Mouse (Mus musculus) intestine, embryonic 16.5 days (tissue): Measurements from ENCODE around the gene Galr3. TPM values are rescaled to one million over a fixed set of nuclear protein-coding genes. Genes with fewer than 3 reads are reported as not detected.
"Not testable (repeated sequence)": the region's sequence is repeated elsewhere in the genome, so short reads cannot be mapped to it uniquely, and the experiment has no call there.

Source experiments
- ATAC-seq: fragments of 200-750 bp; cut with Nextera tagmentation; 2 replicates; pipeline ENCODE4 v1.8.0; 2017; ENCODE audit warnings: moderate TSS enrichment, moderate library complexity
- H3K27ac ChIP-seq: fragments of 300-500 bp; sonication (generic); 2 replicates; pipeline ENCODE4 v1.5.1; 2014; ENCODE audit warnings: mild to moderate bottlenecking, low read length
- H3K27me3 ChIP-seq: fragments of 300-500 bp; sonication (generic); replicated peaks from 2 replicates; pipeline ENCODE4 v1.6.1; 2014; ENCODE audit warnings: low read length, control low read depth, mixed read lengths; ENCODE audit not compliant: control insufficient read depth, insufficient read depth
- H3K36me3 ChIP-seq: fragments of 300-500 bp; sonication (generic); 2 replicates; pipeline ENCODE4 v1.6.1; 2014; ENCODE audit warnings: low read length, control low read depth; ENCODE audit not compliant: control insufficient read depth, insufficient read depth
- H3K4me1 ChIP-seq: fragments of 300-500 bp; sonication (generic); 2 replicates; pipeline ENCODE4 v1.6.1; 2014; ENCODE audit warnings: low read length, control low read depth, mixed read lengths; ENCODE audit not compliant: control insufficient read depth, insufficient read depth
- H3K4me2 ChIP-seq: fragments of 300-500 bp; sonication (generic); 2 replicates; pipeline ENCODE4 v1.6.1; 2014; ENCODE audit warnings: low read depth, low read length, control low read depth
- H3K4me3 ChIP-seq: fragments of 300-500 bp; sonication (generic); 2 replicates; pipeline ENCODE4 v1.5.1; 2014; ENCODE audit warnings: mild to moderate bottlenecking, low read length
- H3K9ac ChIP-seq: fragments of 300-500 bp; sonication (generic); 2 replicates; pipeline ENCODE4 v1.6.1; 2014; ENCODE audit warnings: low read depth, low read length
- H3K9me3 ChIP-seq: fragments of 300-500 bp; sonication (generic); 2 replicates; pipeline ENCODE4 v1.6.1; 2016; ENCODE audit warnings: low read length, control low read depth; ENCODE audit not compliant: control insufficient read depth
- WGBS: fragments of 180-500 bp; shearing (Covaris S2); extraction: QIAGEN DNeasy Blood & Tissue Kit; methylation state at CpG from one replicate; pipeline ENCODE4 v1.1.7; 2014; 5-methylcytosine and 5-hydroxymethylcytosine counted together
- polyA plus RNA-seq: library from polyadenylated mRNA; unstranded; fragments of >200 nt; fragmentation: Nextera tagmentation; extraction: Ambion mirVana; gene quantifications from 2 replicates; pipeline ENCODE4 v1.2.1, GENCODE M21; 2015

The Galr3 gene
- polyA plus RNA-seq, 1 experiment from 2014 or later: 1.8 TPM

DNA sequence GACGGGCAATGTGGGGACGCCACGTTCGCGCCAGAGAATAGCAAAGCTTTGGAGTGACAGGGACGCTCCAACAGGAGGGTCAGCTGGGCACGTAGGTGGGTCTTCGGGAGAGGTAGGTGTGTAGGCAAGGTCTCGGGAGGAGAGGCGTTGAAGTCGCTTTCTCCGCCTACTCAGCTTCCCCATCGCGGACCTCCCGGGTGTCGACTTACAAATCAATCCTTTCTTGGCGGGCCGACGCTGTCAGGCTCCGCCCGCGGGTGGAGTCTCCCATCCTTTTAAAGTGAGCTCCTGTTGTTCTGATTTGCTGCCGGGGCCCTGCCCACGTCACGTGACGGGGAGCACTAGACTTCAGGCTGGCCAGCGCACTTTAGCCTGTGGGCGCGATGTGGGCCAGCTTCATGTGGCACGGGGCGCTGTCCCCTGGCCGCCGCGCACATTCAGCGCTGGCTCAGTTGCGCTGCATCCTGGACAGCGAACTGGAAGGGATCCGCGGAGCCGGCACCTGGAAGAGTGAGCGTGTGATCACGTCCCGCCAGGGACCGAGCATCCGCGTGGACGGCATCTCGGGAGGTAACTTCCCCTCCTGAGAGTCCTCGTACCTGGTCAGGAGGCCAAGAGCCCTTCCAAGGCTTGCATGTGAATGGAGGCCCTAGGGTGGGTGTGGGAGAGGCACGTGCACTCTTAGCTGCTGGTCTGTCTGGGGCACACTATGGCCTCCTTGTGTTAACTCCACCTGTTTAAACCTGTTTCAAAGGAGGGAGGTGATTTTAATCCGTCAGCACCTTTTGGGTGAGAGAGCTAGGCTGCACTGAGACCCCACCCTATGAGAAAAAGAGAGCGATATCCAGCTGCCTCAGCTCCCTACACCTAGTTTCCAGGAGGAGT lies 10.9 kb upstream of the Galr3 start:
- Histone ChIP-seq H3K27me3 (no peaks in the 10 kb centered on the region), H3K4me2 (peak overlapping the region; percentile 96), H3K36me3 (peaks cover 5% of the 10 kb centered on the region; the same call in 1 of the 2 replicates), H3K9me3 (no peaks in the 10 kb centered on the region), H3K4me3 (peak overlapping the region; percentile 69), H3K27ac (peak overlapping the region; percentile 93), H3K4me1 (peaks cover 24% of the 10 kb centered on the region), H3K9ac (peak overlapping the region; percentile 100)
- under 1% methylated on average over 52 of the region's 52 CpGs for WGBS
- ATAC-seq: peak; percentile 87

DNA sequence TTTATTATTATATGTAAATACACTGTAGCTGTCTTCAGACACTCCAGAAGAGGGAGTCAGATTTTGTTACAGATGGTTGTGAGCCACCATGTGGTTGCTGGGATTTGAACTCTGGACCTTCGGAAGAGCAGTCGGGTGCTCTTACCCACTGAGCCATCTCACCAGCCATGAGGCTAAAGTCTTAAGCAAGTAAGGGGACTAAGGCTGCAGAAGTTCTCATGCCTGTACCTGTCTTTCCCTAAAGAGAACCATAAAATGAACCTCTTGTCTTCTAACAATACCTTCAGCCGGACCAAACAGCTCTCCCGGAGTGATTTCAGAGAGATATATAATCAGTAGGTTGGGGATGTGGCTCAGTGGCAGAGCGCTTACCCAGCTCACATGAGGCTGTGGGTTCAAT lies 9.8 kb upstream of the Galr3 start:
- not testable (repeated sequence) for H3K27me3 ChIP-seq, H3K9ac ChIP-seq, ATAC-seq, H3K9me3 ChIP-seq, H3K36me3 ChIP-seq, H3K27ac ChIP-seq
- H3K4me3 ChIP-seq: peak overlapping the region; percentile 16; the same call in 1 of the 2 replicates
- H3K4me1 ChIP-seq: peaks cover 19% of the 10 kb centered on the region
- WGBS: 85% methylated on average over 5 of the region's 5 CpGs
- peak overlapping the region; percentile 32 for H3K4me2 ChIP-seq

- H3K9me3 ChIP-seq: no peaks in the 10 kb centered on the region
- H3K4me2 ChIP-seq: no peak overlapping the region
- peak; percentile 71 for ATAC-seq
- peak overlapping the region; percentile 26 for H3K27ac ChIP-seq
- peaks cover 12% of the 10 kb centered on the region for H3K27me3 ChIP-seq
- peaks cover 8% of the 10 kb centered on the region; the same call in 1 of the 2 replicates for H3K36me3 ChIP-seq
- 8% methylated on average over 14 of the region's 14 CpGs for WGBS
- peaks cover 30% of the 10 kb centered on the region for H3K4me1 ChIP-seq
- H3K9ac ChIP-seq: 0 out of 2 replicates have a peak overlapping the region, but pooled peaks have one; percentile 14
- H3K4me3 ChIP-seq: no peak overlapping the region
These were observed 3.8 kb upstream of the Galr3 start for GRCm38 (mm10) chr15:79037913-79038328.

DNA sequence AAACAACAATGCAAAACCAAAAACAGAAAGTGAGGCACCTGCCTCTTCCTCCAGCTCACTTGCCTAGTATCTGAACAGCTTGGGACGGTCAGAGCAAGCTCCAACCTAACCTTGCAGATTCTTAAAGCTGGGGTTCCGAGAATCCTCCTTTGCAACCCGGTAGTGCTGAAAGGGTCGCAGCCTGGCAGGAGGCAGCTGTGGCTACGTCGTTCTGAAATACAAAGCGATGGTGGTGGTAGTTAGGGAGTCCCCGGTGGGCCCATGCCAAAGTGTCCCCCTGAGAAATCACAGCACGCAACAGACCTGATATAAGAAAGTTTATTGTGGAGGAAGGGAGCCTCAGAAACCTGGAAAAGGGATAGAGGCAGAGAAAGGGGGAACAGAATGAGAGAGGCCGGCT lies 3.4 kb upstream of the Galr3 start:
- Histone ChIP-seq H3K4me3 (no peak overlapping the region), H3K4me2 (no peak overlapping the region), H3K9ac (no peak overlapping the region), H3K27ac (peak overlapping the region; percentile 26), H3K27me3 (peaks cover 12% of the 10 kb centered on the region), H3K9me3 (no peaks in the 10 kb centered on the region), H3K36me3 (peaks cover 8% of the 10 kb centered on the region; the same call in 1 of the 2 replicates), H3K4me1 (peaks cover 33% of the 10 kb centered on the region)
- no peak for ATAC-seq
- 68% methylated on average over 10 of the region's 10 CpGs for WGBS

- Histone ChIP-seq H3K27ac (peak overlapping the region; percentile 26), H3K4me2 (no peak overlapping the region), H3K4me3 (no peak overlapping the region), H3K27me3 (peaks cover 15% of the 10 kb centered on the region), H3K9ac (no peak overlapping the region), H3K9me3 (no peaks in the 10 kb centered on the region), H3K36me3 (peaks cover 8% of the 10 kb centered on the region; the same call in 1 of the 2 replicates), H3K4me1 (peaks cover 35% of the 10 kb centered on the region)
- ATAC-seq: peak; percentile 70
- 20% methylated on average over 7 of the region's 7 CpGs for WGBS
These were observed 2.8 kb upstream of the Galr3 start for GRCm38 (mm10) chr15:79038853-79039252.

- WGBS: 15% methylated on average over 24 of the region's 24 CpGs
- peak overlapping the region; percentile 86 for H3K27ac ChIP-seq
- peaks cover 15% of the 10 kb centered on the region for H3K27me3 ChIP-seq
- H3K9me3 ChIP-seq: no peaks in the 10 kb centered on the region
- H3K4me3 ChIP-seq: peak overlapping the region; percentile 62
- peak overlapping the region; percentile 96 for H3K4me2 ChIP-seq
- peak; percentile 19 for ATAC-seq
- H3K9ac ChIP-seq: peak overlapping the region; percentile 68
- peaks cover 35% of the 10 kb centered on the region for H3K4me1 ChIP-seq
- 0 out of 2 replicates have a peak, but pooled peaks cover 3% of the 10 kb centered on the region for H3K36me3 ChIP-seq
These were observed 926 bp upstream of the Galr3 start for GRCm38 (mm10) chr15:79040501-79041416.

DNA sequence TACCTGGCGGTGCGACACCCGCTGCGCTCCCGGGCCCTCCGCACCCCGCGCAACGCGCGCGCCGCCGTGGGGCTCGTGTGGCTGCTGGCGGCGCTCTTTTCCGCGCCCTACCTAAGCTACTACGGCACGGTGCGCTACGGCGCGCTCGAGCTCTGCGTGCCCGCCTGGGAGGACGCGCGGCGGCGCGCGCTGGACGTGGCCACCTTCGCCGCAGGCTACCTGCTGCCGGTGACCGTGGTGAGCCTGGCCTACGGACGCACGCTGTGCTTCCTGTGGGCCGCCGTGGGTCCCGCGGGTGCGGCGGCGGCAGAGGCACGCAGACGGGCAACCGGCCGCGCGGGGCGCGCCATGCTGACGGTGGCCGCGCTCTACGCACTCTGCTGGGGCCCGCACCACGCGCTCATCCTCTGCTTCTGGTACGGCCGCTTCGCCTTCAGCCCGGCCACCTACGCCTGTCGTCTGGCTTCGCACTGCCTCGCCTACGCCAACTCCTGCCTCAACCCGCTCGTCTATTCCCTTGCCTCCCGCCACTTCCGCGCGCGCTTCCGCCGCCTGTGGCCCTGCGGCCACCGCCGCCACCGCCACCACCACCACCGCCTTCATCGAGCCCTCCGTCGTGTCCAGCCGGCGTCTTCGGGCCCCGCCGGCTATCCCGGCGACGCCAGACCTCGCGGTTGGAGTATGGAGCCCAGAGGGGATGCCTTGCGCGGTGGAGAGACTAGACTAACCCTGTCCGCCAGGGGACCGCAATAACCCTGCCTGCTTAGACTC lies 1.2 kb downstream of the Galr3 start:
- WGBS: under 1% methylated on average over 102 of the region's 105 CpGs
- no peak for ATAC-seq
- H3K27ac ChIP-seq: peak overlapping the region; percentile 56
- H3K36me3 ChIP-seq: no peaks in the 10 kb centered on the region
- H3K9me3 ChIP-seq: no peaks in the 10 kb centered on the region
- peak overlapping the region; percentile 74 for H3K9ac ChIP-seq
- H3K4me1 ChIP-seq: peaks cover 29% of the 10 kb centered on the region
- H3K27me3 ChIP-seq: peaks cover 15% of the 10 kb centered on the region
- H3K4me2 ChIP-seq: peak overlapping the region; percentile 96
- H3K4me3 ChIP-seq: peak overlapping the region; percentile 62

- Histone ChIP-seq H3K27ac (peak overlapping the region; percentile 83), H3K9ac (peak overlapping the region; percentile 4; the same call in 1 of the 2 replicates), H3K4me1 (peaks cover 26% of the 10 kb centered on the region), H3K27me3 (peaks cover 15% of the 10 kb centered on the region), H3K4me2 (no peak overlapping the region), H3K9me3 (no peaks in the 10 kb centered on the region), H3K4me3 (no peak overlapping the region), H3K36me3 (no peaks in the 10 kb centered on the region)
- WGBS: 9% methylated on average over 4 of the region's 4 CpGs
- peak; percentile 84 for ATAC-seq
These were observed 3.2 kb downstream of the Galr3 start for GRCm38 (mm10) chr15:79044837-79045236.
